Comparison of ENCODE assay signal across 24 mouse cellular contexts in the genomic region with DNA sequence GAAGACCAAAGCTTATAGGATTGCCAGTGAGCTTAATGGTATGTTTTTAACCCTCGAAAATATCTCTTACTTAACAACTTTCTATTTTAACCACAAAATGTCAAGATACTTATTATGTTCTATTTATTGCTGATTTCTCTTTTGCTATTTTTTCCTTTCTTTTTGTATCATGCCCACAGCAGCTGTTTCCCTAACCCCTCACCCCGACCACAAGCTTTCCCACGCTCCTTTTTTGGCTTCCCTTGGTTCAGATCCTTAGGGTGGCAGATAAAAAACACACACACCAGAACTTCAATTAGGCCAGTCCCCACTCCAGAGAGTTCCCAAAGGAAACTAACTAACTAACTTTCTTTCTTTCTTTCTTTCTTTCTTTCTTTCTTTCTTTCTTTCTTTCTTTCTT.
"Had no signal": no experiment of that assay in that cellular context is flagged by ENCODE, and none has a peak within 500 bp of the region (broad histone marks: within the 10 kb centered on the region; RNA-seq: fewer than 3 reads in every experiment).

No protein-coding gene starts in this region.

- H3K4me3 ChIP-seq: heart, embryonic 10.5 days; heart, embryonic 12.5 days; hindbrain, embryonic 10.5 days; hindbrain, embryonic 12.5 days; kidney, embryonic 15.5 days; left cerebral cortex, adult 2 months; limb, embryonic 13.5 days; limb, embryonic 15.5 days; liver, embryonic 12.5 days had no signal

- DNase-seq: forebrain, postnatal 0 days; gastrocnemius, postnatal 14 days; gastrocnemius, postnatal 36 days; heart, adult 18-20 months; heart, postnatal 10 days; kidney, adult 11 months; kidney, adult 2 months; kidney, adult 9 months; kidney, postnatal 14 days; kidney, postnatal 36 days; left cerebral cortex, postnatal 4 days had no signal

- ATAC-seq: forebrain, postnatal 0 days; hindbrain, embryonic 16.5 days; intestine, embryonic 16.5 days; liver, embryonic 12.5 days had no signal

- H3K27ac ChIP-seq: heart, embryonic 10.5 days; hindbrain, embryonic 10.5 days; hindbrain, embryonic 12.5 days; hindbrain, embryonic 14.5 days; kidney, embryonic 15.5 days; kidney, postnatal 0 days; left cerebral cortex, adult 2 months; limb, embryonic 13.5 days; limb, embryonic 15.5 days; liver, embryonic 12.5 days had no signal
